Mouse (Mus musculus) ES-E14 (cell line): ENCODE data around the gene Appl1.

Experiments used
- HCFC1 ChIP-seq: IDR thresholded peaks from 2 replicates; pipeline ENCODE4 v1.6.1; 2012; ENCODE audit warnings: low read length, inconsistent platforms, borderline replicate concordance; ENCODE audit not compliant: insufficient read depth
- MAFK ChIP-seq: IDR thresholded peaks from 2 replicates; pipeline ENCODE4 v1.6.1; 2014; ENCODE audit warnings: mild to moderate bottlenecking, low read depth, low read length, inconsistent platforms; ENCODE audit not compliant: insufficient read depth
- ZC3H11A ChIP-seq: IDR thresholded peaks from 2 replicates; pipeline ENCODE4 v1.6.1; 2012; ENCODE audit warnings: low read depth, mild to moderate bottlenecking, inconsistent platforms, low read length, borderline replicate concordance

- TF ChIP-seq ZC3H11A: no peak
- TF ChIP-seq MAFK: no peak
- no peak for TF ChIP-seq HCFC1
Measured at GRCm38 (mm10) chr14:26982150-26982530, 11.1 kb upstream of the Appl1 start.
